Mouse (Mus musculus): Measurements from ENCODE around the gene Aqp3. TPM values are rescaled to one million over a fixed set of nuclear protein-coding genes. Genes with fewer than 3 reads are reported as not detected.

Aqp3 gene
- total RNA-seq, 2 experiments from 2014 or later: not detected

DNA sequence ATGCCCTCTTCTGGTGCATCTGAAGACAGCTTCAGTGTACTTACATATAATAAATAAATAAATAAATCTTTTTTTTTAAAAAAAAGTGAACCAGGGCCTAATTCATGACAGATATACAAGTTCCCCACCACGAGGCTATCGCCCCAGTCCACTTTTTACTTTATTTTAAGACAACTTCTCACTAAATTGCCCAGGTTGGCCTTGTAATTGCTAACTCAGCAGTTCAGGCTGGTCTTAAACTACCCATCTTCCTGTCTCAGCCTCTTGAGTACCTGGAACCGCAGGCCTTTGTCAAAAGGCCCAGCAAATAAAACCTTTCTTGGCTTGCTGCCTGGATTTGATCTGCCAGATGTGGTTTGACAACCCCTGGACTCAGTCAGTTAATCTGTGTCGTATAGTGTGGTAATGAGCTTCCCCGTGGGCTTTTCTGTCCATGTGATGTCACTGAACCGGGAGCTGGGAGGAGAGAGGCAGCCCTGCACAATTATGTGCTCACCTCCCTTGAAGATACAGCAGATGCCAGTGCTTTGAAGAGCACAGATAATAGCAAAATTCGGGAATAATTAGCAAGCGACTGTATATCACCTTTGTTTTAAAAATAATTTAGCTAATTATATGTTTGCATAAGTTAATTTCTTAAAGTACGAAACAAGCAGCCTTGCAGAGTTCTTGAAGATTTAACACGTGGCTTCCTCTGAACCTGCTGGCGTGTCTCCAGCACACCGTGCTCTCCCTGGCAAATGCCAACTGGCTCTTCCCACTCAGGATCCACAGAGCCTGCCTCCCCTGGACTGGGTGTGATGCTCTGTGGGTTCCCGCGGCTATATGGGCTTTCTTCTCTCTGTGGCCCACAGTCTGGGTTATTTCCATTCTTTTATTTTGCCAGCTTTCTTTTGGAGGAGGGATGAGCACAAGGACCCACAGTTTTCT lies 26.2 kb downstream of the Aqp3 start:
- DNase-seq (ENCODE audit: extremely low spot score in 1 of 2, low spot score in 1 of 2): no peak

- no peak for DNase-seq (ENCODE audit: extremely low spot score in 1 of 2, low spot score in 1 of 2)
Observed at GRCm38 (mm10) chr4:41065196-41065595, 32.8 kb downstream of the Aqp3 start.

- DNase-seq (ENCODE audit: extremely low spot score in 1 of 2, low spot score in 1 of 2): peak in 1 of 2 experiments; percentile 39
Observed at GRCm38 (mm10) chr4:41063894-41064673, 33.9 kb downstream of the Aqp3 start.

- no peak for DNase-seq (ENCODE audit: extremely low spot score in 1 of 2, low spot score in 1 of 2)
Observed at GRCm38 (mm10) chr4:41063351-41063750, 34.6 kb downstream of the Aqp3 start.

DNA sequence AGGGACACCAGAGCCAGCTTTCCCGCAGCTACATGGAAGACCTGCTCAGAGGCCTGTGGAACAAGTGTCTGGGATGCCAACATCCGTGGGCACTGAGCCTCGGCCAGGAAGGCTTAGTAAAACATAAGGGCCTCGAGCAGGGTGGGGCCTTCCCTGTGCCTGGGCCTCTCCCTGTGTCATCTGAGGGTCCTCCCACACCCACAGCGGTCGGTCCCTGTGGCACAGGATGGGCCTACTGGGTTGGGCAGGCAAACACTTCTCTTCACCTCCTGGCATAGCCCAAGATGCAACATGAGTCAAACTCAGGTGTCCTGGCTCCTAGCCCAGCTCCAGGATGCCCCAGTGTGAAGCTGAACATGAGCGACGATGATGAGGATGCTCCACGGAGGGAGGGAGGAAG lies 40.6 kb downstream of the Aqp3 start:
- no peak for DNase-seq (ENCODE audit: extremely low spot score in 1 of 2, low spot score in 1 of 2)

DNA sequence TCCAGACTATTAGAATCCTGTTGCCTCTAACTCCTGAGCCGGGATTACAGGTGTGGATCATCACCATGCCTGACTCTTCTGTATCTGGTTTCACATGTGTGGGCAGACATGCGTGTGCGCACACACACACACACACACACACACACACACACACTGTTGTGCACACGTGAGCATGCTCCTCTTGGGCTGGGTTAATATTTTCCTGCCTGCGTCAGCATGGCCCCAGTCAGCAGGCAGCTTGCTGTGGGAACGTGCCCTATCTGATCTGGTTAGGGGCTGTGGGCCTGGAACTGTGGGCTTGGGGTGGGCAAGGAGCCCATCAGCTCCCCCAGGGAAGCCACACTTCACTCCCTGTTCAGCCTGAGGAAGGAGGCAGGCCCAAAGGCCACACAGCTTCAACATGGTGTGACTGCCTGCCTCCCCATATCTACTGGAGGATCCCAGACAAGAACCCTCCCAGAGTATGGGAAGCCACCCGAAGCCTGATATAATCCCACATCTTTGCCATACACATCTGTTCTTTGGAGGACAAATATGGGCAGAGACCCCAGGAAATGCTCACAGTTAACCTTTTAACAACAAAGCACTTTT lies 41.1 kb downstream of the Aqp3 start:
- DNase-seq (ENCODE audit: extremely low spot score in 1 of 2, low spot score in 1 of 2): no peak

GRCm38 (mm10) chr4:41056253-41056652 lies 41.7 kb downstream of the Aqp3 start:
- no peak for DNase-seq (ENCODE audit: extremely low spot score in 1 of 2, low spot score in 1 of 2)

DNA sequence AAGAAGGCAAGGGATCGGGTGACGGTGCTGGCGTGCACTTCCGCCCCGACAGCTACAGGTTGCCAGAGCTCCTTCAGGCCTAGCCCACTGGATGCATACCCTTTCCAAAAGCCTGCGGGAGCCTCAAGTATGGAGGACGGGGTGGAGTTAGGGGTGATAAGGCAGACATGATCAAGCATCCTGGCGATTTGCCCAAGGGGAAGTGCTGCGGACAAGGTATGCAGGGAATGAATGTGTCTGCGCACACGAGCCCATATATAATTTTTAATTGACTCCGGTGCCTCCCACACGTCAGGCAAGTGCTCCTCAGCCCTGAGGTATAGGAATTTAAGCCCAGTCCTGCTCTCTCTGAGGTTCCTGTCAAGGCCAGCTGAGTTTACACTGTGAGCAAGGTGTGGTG lies 42.9 kb downstream of the Aqp3 start:
- no peak for DNase-seq (ENCODE audit: extremely low spot score in 1 of 2, low spot score in 1 of 2)

- no peak for DNase-seq (ENCODE audit: extremely low spot score in 1 of 2, low spot score in 1 of 2)
Observed at GRCm38 (mm10) chr4:41051781-41052180, 46.2 kb downstream of the Aqp3 start.

DNA sequence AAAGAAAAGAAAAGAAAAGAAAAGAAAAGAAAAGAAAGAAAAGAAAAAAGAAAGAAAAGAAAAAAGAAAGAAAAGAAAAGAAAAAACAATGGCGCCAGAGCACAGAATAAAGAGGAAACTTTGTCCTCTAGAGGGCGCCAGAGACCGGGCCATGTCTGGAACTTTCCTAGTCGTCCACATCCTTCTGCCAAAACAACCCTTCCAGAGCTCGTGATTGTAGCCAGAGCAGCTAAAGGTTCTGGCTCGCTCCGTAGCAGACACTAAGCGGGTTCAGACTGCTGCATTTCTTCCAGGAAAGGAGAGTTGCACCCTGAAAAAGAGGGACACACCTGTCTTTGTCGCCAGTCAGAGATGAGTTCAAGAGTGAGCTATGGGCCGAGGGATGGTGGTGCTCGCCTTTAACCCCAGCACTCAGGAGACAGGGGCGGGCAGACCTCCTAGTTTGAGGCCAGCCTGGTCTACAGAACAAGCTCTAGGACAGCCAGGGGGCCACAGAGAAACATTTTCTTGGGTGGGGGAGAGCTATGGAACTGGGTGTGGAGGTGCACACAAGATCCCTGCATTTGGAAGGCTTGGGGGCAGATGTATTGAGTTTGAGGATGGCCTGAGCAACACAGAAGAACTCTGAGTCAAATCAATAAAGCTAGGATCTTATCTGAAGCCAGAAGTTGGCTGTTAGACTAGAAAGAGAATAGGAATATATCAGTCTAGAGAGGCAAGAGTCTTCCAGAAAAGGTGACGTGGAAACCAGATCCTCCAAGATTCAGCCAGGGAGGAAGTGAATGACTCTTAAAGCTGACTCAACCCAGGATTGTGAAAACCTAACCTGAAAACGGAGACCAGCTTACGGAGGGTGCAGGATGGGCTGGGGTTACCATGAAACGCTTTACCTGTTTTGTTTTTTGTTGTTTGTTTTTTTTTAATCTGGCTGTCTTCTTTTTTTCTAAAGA lies 47.0 kb downstream of the Aqp3 start:
- peak; percentile 69 to 96 for DNase-seq (ENCODE audit: extremely low spot score in 1 of 2, low spot score in 1 of 2)

GRCm38 (mm10) chr4:41048926-41049325 lies 49.1 kb downstream of the Aqp3 start:
- DNase-seq (ENCODE audit: extremely low spot score in 1 of 2, low spot score in 1 of 2): no peak

DNA sequence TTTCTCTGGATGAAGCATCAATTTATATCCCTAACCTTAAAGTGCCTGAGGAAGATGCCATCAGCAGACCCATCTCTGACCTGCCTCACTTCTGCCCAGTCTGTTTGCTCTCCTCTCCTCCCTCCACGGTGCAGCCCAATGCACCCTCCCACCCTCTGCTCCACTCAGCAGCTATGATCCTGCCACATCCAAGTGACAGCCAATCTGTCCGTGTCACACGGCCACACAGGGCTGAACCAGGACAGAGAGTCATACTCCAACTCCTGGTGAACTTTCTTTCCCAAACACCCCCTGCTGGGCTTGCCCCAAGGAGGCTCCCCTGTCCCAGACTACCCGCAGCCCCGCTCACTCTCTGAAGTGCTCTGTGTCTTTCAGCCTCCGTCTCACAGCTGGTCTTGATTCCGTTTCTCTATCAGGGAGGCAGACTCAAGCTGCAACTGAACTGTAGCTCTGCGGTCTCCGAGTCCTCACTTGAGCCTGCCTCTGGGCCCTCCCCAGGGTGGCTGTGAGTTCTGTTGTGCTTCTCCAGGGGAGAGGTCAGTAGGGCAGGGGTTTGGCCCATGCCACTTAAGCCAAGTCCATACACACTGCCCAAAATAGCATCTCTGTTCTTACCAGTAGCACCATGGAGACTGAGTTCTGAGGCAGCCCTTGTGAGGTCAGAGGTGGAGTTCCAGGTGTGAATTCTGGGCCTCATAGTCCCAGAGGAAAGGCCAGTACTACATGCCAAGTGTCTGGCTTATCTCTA lies 50.3 kb downstream of the Aqp3 start, which contains the start of gene Aqp7:
Gene Aqp7, minus strand, starts transcription at position 616 of the 748 bp plus-strand sequence.
- DNase-seq (ENCODE audit: extremely low spot score in 1 of 2, low spot score in 1 of 2): no peak

DNA sequence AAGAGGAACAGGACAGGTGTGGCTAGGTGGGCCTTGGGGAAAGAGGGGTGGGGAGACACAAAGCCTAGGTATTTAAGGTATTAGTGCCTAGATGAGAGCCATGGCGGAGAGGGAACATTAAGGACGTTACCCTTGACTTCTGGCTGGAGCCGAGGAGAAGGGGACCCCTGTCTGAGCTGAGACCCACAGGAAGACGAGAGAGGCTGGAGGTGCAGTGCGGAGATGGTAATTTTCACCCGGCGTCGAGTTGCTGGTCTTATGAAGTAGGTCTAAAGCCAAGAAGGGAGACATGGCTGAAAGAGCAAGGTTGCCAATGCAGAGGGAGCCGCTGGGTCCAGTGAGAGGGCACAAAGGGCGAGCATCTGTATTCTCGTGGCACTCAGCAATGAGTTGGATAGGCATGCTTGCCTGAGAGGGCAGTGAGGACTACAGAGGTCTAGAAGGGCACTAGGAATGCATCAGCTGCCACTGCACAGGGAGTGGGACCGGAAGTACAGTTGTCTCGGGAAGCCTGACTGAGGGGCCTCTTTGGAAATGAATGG lies 51.7 kb downstream of the Aqp3 start:
- DNase-seq (ENCODE audit: extremely low spot score in 1 of 2, low spot score in 1 of 2): no peak

DNA sequence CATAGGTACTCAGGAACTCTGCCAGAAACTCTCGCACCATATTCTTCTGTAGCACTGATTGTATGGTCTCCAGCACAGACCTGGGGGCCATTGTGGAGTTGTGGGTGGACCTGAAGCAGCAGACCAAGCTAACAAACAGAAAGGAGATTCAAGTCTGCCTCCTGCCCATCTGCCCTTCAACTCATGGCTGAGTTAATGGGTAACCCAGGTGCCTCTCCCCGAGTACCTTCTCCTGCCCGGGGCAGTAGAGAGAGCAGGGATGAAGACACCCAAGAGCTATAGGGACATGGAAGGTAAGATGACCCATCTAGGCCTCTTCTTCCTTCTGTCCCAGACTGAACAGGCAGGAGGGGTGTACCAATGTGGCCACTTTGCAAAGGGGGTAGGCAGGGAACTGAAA lies 52.7 kb downstream of the Aqp3 start:
- DNase-seq (ENCODE audit: extremely low spot score in 1 of 2, low spot score in 1 of 2): no peak

- no peak for DNase-seq (ENCODE audit: extremely low spot score in 1 of 2, low spot score in 1 of 2)
Observed at GRCm38 (mm10) chr4:41043961-41044360, 54.0 kb downstream of the Aqp3 start.

GRCm38 (mm10) chr4:41042880-41043279 lies 55.1 kb downstream of the Aqp3 start:
- no peak for DNase-seq (ENCODE audit: extremely low spot score in 1 of 2, low spot score in 1 of 2)

Measured in layer of hippocampus, postnatal 25 days (tissue).